Mouse (Mus musculus) layer of hippocampus, adult 18-20 months (tissue): Measurements from ENCODE around the gene Ggn. TPM values are rescaled to one million over a fixed set of nuclear protein-coding genes. Genes with fewer than 3 reads are reported as not detected.
A peak's percentile ranks its signal among the peaks of the same experiment; 100 is the strongest.
"Not testable (repeated sequence)": the region's sequence is repeated elsewhere in the genome, so short reads cannot be mapped to it uniquely, and the experiment has no call there.

ENCODE experiments used
- DNase-seq, 2 experiments: peaks; one replicate each; pipeline ENCODE4 v3.0.0; 2022; ENCODE audit warnings: low spot score in 2 of 2
- total RNA-seq, 2 experiments: library from RNA; stranded (reverse); gene quantifications; 2 replicates each; pipeline ENCODE4 v1.2.3; 2021

Ggn gene
- total RNA-seq, 2 experiments from 2014 or later: 0.82 to 1.2 TPM

DNA sequence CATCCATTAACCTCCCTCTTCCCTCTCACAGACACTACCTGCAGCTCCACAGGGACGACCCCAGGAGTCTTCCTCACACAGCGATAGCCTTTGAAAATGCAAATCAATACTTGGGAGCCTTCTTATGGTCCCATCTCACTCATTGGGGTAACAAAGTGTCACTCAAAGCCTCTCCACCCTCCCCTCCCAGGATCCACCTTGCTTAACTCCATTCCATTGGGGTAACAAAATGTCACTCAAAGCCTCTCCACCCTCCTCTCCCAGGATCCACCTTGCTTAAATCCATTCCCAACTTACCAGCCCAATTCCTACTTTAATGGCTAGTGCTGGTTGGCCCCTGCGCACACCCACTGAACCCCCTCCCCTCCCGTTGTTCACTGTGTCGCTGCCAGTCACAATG lies 11.7 kb upstream of the Ggn start:
- DNase-seq: no peak

DNA sequence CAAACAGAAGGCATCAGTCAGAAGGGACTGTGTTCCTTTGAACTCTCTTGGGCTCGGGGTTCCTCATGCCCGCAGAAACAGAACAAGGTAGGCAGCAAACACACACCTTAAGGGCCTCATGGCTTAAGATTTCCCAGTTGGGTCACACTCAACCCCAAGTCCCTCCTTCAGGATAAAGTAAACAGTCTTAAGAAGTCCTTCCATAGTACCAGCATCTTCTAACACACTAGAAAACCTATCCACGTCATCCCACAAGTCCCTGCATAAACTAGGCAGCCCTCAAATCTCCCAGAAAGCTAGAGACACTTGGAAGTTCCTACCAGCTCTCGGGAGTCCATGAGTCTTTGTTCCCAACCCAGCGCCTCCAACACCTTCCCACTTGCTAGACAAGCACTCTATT lies 7.7 kb upstream of the Ggn start:
- DNase-seq: no peak

DNA sequence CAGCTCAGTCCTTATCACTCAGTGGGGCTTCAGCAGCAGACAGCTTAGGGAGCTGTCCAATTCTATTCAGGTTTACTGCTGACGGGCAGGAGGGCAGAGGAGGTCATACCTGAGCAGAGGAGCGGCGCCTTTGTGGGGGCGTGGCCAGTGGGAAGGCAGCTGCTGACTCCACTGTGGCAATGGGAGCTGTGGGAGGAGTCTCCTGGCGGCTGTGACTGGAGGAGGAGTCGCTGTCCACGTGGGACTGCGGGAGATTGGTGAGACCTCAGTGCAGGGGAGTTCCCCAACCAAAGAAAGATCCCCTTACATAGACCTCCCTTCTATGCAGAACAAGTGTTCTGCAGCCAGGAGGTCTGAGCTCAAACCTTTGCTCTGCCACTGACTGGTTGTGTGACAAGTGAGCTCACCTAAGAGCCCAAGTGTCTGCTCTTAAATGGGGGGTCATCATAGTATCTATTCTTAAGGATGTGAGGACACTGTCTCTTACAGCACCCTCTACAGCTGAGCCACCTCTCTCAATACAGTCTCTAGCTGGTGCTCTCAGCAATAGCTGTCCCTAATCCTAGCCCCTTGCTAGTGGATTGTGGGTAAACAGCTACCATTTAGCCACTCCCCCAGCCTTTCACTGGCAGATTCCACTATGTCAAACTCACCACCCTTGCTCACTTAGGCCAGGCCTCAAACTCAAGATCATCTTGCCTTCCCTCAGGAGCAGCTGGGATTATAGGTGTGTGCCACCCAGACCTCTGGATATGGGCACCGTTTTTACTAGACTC lies 7.1 kb upstream of the Ggn start:
- DNase-seq: no peak

DNA sequence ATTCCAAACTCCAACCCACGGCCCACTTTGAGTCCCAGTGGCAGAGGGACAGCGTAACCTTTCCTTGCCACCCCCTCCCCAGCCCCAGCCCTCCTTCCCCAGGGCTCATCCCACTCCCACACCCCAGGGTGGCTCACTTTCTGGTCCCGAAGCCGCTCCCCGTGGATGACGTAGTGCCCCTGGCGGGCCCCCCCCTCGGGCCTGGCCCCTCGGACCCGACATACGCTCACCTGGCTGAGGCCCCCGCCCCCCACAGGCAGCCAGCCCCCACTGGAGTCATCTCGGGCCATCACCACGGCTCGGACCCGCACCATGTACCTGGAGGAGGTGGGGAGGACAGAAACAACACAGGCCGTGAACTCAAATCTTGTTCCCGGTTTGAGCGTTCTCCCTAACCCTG lies 2.4 kb upstream of the Ggn start:
- no peak for DNase-seq

DNA sequence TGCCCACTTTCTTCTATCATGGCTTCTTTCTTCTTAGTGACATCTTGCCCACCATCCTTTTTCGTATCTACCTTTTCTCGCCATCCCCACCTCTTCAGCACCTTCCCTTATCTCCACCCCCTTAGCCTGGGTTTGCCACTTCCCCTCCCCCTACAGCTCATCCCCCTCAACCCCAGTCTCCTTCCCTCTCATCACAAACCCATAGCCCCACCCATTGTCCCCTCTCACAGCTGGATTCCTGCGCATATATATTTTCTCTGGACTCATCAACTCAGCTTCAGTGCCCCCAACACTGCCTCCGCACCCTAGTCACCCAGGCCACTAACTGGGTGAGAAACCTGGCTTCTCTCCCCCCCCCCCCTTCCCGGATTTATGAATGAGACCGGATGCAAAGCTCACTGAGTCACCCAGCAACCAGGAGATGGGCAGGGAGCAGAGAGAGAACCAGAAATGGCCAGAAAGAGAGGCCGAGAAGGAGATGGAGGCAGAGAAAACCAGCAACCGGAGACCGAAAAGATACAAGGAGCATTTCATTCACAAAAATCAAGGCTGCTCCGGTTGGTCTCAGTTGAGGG lies 1.8 kb upstream of the Ggn start:
- DNase-seq: no peak

DNA sequence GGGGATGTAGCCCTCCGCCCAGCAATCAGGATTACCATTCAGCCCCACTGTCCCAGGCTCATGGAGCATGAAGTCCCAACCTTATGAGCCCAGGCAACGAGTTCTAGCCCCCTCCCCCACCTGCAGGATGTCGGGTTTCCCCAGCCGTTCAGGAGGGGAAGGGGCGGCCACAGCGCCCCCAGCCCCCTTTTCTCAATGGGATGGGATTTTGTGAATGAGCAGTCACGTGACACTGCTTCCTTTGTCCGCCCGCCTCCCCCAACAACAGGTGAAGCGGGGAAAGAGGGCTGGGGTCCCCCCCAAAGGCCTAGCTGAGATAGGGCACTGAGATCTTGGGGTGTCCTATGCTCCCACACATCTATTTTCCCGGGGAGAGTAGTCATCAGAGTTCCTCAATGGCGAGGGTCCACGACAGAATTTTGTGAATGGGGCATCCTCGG lies 1.2 kb upstream of the Ggn start:
- peak in 1 of 2 experiments; percentile 32 for DNase-seq

DNA sequence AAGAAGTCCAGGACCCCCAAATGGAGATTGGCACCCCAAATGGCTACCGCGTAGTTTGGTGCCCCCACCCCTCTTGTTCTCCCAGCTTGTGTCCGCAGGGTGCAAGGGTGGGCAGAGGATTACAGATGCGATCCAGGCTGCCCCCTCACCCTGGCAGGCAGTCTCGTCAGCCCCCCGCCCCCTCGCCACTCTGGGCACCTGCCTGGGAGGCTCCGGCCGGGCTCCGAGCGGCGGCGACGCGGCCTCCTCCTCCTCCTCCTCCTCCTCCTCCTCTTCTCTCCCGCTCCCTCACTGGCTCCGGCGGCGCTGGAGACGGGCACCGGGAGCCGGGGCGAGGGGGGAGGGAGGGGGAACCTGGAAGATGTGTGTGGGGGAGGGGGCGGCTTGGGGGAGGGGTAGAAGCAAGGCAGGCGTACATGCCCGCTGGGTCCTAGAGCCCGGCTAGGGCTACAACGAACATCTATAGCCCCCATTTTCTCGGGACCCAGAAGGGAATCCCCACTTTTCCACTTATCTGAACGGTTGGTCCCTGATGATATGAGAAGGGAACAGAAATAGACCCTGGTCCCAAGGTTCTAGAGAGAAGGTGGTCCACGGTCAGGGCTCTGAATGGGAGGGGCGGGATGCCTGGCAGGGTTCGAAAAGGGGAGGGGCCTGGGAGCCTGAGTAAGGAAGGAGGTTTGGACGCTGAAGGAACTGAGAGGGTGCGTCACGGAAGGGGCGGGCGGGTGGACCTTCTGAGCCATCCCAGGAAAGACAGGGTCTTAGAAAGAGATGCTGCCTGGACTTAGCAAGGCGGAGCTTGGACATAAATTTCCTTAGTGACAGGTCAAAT lies 562 bp upstream of the Ggn start:
- peak; percentile 72 to 82 for DNase-seq

DNA sequence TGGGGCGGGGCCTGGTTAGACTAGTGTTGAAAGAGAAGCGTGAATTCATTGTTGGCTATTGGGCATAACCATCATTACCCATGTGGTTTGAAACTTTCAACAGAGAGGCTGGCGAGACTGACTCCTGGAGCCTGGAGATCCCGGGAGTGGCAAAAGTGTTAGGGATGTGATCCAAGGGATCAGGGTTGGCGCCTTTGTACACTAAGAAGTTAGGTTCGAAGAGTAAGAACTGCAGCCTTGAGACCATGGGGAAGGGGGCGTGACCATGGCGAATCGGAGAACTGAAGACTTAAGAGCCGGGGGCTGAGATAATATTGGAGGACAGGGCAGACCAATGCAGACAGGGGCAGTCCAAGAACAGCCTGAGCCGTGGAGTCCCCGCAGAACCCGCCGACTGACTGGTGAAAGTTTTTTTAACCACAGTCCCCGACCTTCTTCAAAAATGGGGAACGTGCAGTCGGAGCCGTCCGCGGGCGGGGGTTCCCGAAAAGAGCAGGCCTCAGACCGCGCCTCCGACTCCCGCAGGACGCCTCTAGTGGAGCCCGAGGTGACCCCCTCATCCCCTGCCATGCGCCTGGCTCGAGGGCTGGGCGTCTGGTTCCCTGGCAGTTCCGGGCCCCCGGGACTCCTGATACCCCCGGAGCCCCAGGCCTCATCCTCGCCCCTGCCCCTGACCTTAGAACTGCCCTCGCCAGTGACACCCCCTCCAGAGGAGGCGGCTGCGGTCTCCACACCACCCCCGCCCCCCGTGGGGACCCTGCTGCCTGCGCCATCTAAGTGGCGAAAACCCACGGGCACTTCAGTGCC lies 948 bp downstream of the Ggn start:
- no peak for DNase-seq

DNA sequence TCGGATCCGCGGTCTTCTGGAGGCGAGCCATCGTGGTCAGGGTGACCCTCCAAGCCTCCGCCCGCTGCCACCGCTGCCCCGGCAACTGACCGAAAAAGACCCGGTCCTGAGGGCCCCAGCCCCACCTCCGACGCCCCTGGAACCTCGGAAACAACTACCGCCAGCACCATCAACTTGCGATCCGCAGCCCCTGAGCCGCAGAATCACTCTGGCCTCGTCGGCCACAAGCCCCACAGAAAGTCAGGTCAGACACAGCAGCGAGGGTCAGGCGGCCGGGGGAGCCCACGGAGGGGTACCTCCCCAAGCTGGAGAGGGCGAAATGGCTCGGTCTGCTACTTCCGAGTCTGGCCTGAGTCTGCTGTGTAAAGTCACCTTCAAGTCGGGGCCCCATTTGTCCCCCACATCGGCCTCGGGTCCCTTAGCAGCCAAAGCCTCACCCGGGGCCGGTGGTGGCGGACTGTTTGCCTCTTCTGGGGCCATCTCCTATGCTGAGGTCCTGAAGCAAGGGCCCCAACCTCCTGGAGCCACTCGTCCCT lies 1.6 kb downstream of the Ggn start:
- DNase-seq: no peak

DNA sequence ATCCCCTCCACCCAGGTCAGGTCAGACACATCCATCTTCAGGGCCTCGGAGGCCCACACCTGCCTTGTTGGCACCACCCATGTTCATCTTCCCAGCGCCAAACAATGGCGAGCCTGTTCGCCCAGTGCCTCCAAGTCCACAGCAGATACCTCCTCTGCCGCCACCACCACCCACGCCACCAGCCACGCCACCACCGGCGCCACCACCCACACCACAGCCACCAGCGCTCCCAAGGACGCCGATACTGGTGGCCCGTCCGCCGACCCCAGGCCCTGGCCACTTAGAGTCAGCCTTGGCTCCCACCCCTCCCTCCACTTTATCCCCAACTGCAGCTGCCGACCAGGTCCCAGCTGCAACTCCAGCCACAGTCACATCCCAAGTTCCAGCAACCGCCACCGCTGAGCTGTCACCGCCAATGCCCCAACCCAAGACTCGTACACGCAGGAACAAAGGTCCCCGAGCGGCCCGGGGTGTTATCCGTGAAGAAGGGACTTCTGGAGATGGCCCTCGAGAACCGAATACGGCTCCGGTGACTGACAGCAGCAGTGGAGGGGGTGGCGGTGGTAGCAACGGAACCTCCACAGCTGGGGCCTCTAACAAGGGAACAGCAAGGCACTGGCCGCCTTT lies 2.5 kb downstream of the Ggn start:
- DNase-seq: no peak

DNA sequence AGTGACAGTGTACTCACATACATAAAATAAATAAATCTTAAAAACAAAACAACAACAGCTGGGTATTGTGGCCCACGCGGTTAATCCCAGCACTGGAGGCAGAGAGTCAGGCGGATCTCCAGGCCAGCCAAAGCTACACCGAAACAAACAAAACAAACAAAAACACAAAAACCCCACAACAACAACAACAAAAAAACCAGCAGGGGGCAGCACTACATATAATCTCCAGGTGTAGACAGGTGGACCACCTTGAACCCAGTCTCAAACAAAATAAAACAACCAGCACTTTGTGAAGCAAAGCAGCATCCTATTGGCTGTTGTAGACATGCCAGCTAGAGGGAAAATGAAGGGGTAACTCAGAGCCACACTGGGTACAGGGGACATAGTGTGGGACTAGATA lies 8.1 kb downstream of the Ggn start:
- DNase-seq: no peak

DNA sequence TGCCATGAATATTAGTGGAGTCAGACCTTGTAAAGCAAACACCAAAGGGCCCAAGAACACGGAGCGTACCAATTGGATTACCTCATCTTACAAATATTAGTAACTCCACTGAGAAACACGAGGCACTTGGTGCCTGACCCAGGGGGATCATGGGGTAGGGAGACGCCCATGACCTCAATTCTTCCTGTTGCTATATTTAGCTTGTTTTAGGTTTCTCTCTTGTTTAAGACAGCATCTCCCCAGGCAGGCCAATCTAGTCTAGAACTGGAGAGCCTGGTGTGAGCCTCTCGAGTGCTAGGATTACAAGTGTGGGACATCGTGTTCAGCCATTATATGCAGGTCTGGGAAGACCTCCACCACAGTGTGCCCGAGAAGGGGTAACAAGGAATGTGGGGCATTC lies 9.3 kb downstream of the Ggn start:
- no peak for DNase-seq

DNA sequence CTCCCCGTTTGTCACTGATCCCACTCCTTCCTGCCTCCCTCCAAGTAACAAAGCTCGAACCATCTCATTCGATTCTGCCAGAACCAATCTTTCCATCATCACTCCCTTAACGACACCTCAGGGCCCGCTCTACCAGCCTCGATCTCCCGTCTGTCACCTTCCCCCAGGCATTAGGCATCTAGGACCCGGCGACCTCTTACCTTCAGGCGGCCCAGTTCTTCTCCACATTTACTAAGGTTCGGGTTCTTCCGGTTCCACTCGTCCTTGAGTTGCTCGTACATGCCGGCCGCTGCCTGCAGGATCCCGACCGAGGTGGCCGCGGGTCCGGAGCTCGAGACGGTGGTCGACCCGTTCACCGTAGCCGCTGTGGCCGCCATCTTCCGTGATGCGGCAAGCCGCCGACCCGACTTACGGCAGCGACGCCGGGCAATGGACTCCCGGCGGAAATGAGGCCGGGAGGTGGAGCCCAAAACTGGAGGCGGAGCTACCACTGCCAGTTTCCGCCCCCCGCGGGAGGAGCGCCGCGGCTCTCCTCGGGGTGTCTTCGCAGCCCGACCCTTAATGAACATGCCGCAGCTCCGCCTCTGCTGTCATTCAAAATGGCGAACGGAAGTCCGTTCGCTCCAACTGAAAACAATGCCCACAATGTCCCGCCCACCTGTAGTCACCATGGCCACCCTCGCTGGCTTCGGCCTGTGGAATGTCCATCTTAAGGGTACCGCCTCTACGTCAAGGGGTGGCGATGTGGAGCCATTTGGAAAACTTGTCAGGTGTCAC lies 10.3 kb downstream of the Ggn start, which contains the start of gene Psmd8:
TSS of gene Psmd8 (minus strand) at position 625 of the 777 bp plus-strand sequence.
- DNase-seq: peak; percentile 96 to 97

DNA sequence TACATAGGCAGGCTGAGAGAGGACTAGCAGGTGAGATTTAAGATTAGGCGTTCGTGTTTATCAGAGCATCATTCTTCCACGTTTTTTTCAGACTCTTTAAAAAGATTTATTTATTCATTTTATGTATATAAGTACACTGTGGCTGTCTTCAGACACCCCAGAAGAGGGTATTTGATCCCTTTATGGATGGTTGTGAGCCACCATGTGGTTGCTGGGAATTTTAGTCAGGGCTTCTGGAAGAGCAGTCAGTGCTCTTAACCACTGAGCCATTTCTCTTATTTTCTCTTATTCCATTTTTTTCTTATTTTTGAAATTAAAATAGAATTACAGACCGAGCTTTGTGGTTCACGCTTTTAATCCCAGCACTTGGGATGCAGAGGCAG lies 10.8 kb downstream of the Ggn start:
- DNase-seq: no peak

DNA sequence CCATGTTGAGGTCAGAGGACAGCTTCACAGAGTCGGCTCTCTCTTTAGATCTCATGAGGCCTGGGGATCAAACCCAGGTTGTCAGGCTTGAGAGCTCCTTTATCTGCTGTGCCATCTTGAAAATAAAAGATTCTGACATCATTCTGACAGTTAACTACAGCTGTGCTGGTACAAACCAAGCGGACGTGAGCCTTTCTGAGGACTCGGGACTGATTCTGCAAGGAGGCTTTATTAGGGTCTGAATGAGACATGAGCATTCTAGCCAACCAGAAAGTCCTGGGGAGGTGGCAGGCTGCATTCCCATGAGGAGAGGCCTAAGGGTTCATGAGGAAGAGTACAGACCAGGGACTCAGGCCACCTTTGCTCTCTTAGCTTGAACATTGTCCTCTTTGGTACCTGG lies 11.3 kb downstream of the Ggn start:
- not testable (repeated sequence) for DNase-seq

DNA sequence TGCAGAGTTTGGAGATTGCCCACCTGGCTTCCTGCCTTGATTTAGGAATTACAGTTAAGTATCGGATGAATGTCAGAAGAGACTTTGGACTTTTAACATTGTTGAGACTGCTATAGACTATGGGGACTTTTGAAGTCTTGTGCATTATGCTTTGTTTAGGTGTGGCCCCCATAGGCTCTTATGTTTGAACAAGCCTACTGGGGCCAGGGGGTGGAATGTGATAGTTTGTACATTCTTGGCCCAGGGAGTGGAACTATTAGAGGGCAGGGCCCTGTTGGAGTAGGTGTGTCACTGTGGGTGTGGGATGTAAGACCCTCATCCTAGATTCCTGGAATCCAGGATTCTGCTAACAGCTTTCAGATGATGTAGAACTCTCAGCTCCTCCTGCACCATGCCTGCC lies 24.2 kb downstream of the Ggn start:
- not testable (repeated sequence) for DNase-seq

DNA sequence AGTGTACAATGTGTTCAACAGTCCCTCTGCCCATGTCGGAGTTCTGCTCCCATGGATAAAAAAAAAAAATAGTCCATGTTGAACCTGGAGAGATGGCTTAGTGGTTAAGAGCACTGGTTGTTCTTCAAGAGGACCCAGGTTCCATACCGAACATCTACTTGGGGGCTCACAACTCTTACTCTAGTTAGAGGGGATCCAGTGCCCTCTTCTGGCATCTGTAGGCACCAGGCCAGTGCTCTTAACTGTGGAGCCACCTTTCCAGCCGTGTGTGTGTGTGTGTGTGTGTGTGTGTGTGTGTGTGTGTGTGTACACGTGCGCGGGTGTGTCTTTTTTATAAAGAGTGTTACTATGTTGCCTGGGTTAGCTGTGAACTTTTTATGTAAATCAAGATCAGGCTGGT lies 32.6 kb downstream of the Ggn start:
- DNase-seq: no peak

DNA sequence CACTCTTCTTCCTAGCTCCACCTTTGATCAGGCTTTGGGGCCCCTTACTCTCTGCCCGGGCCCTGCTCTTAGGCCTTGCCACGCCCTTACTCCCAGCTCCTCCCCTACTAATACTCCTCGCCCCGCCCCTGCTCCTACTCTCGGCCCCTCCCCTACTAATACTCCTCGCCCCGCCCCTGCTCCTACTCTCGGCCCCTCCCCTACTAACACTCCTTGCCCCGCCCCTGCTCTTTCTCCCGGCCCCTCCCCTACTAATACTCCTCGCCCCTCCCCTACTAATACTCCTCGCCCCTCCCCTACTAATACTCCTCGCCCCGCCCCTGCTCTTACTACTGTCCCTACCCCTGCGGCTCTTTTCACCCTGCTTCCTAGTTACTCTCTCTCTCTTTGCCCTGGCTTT lies 41.0 kb downstream of the Ggn start:
- DNase-seq: not testable (repeated sequence)

DNA sequence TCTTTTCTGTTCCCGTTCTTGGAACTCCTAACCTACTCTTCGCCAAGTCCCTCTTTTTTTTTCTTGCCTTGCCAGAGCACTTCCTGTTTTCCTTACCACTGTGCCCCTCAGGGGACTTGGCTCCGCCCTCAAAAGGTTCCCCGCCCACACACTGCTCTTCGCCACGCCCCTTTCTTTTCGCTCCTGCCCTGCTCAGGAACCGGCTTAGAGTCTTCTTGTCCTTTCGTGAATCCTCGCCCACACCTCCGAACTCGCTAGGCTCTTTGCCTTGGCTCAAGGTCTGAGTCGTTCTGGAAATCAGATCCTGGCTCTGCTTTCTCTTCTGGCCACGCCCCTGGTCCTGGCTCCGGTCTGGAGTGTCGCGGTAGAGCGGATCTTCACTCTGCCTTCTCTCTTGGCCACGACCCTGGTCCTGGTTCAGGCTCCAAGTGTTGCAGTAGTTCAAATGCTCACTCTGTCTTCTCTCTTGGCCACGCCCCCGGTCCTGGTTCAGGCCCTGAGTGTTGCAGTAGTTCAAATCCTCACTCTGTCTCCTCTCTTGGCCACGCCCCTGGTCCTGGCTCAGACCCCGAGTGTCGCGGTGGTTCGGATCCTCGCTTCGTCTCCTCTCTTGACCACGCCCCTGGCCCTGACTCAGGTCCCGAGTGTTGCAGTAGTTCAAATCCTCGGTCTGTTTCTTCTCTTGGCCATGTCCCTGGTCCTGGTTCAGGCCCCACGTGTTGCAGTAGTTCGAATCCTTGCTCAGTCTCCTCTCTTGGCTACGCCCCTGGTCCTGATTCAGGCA lies 41.6 kb downstream of the Ggn start:
- peak in 1 of 2 experiments; percentile 35 for DNase-seq
